Mouse (Mus musculus): ENCODE measurements around the gene Gm20683. TPM values are rescaled to one million over a fixed set of nuclear protein-coding genes. Genes with fewer than 3 reads are reported as not detected.

The Gm20683 gene
- polyA plus RNA-seq, 1 experiment from 2014 or later, result 14.2 TPM

- no peak for ATAC-seq
- peaks cover 52% of the 10 kb centered on the region for H3K4me1 ChIP-seq (replicated peaks; ENCODE audit: control insufficient read depth, insufficient read depth, low read length)
- H3K9me3 ChIP-seq (ENCODE audit: control insufficient read depth, low read length), result no peaks in the 10 kb centered on the region
- H3K4me3 ChIP-seq (replicated peaks; ENCODE audit: low read length), result no peak overlapping the region
- 89% methylated on average over 4 of the region's 4 CpGs for WGBS
- H3K27ac ChIP-seq (ENCODE audit: low read length), result no peak overlapping the region
- H3K9ac ChIP-seq (replicated peaks; ENCODE audit: low read depth, low read length), result no peak overlapping the region
- H3K36me3 ChIP-seq (ENCODE audit: control insufficient read depth, insufficient read depth), result peaks cover 26% of the 10 kb centered on the region
- no peaks in the 10 kb centered on the region for H3K27me3 ChIP-seq (replicated peaks; ENCODE audit: control insufficient read depth, insufficient read depth, low read length)
- H3K4me2 ChIP-seq (ENCODE audit: low read length), result no peak overlapping the region
Observed at GRCm38 (mm10) chr17:25838904-25839303, 2.7 kb downstream of the Gm20683 start.

- Histone ChIP-seq H3K36me3 (ENCODE audit: control insufficient read depth, insufficient read depth) (peaks cover 26% of the 10 kb centered on the region), H3K4me2 (ENCODE audit: low read length) (peak overlapping the region; percentile 54), H3K4me1 (replicated peaks; ENCODE audit: control insufficient read depth, insufficient read depth, low read length) (peaks cover 47% of the 10 kb centered on the region), H3K4me3 (replicated peaks; ENCODE audit: low read length) (no peak overlapping the region), H3K27me3 (replicated peaks; ENCODE audit: control insufficient read depth, insufficient read depth, low read length) (no peaks in the 10 kb centered on the region), H3K27ac (ENCODE audit: low read length) (peak overlapping the region; percentile 67), H3K9ac (replicated peaks; ENCODE audit: low read depth, low read length) (0 out of 2 replicates have a peak overlapping the region, but pooled peaks have one; percentile 30), H3K9me3 (ENCODE audit: control insufficient read depth, low read length) (no peaks in the 10 kb centered on the region)
- 15% methylated on average over 3 of the region's 3 CpGs for WGBS
- ATAC-seq, result no peak
Observed at GRCm38 (mm10) chr17:25837533-25837932, 4.0 kb downstream of the Gm20683 start.

- peaks cover 26% of the 10 kb centered on the region for H3K36me3 ChIP-seq (ENCODE audit: control insufficient read depth, insufficient read depth)
- H3K4me3 ChIP-seq (replicated peaks; ENCODE audit: low read length), result peak within 1 kb of the TSS; percentile 54
- no peaks in the 10 kb centered on the region for H3K27me3 ChIP-seq (replicated peaks; ENCODE audit: control insufficient read depth, insufficient read depth, low read length)
- H3K9ac ChIP-seq (replicated peaks; ENCODE audit: low read depth, low read length), result peak within 1 kb of the TSS; percentile 80
- H3K9me3 ChIP-seq (ENCODE audit: control insufficient read depth, low read length), result no peaks in the 10 kb centered on the region
- H3K4me1 ChIP-seq (replicated peaks; ENCODE audit: control insufficient read depth, insufficient read depth, low read length), result peaks cover 49% of the 10 kb centered on the region
- peak within 1 kb of the TSS; percentile 67 for H3K27ac ChIP-seq (ENCODE audit: low read length)
- peak within 1 kb of the TSS; percentile 54 for H3K4me2 ChIP-seq (ENCODE audit: low read length)
- WGBS, result 0% methylated on average over 28 of the region's 29 CpGs
- ATAC-seq, result peak; percentile 43
Observed at GRCm38 (mm10) chr17:25837076-25837410, 4.5 kb downstream of the Gm20683 start, which contains the start of gene Rhbdl1. Rhbdl1 (minus strand) TSS chr17:25837295.

GRCm38 (mm10) chr17:25836397-25837075 is 5.0 kb downstream of the Gm20683 start:
- Histone ChIP-seq H3K4me1 (replicated peaks; ENCODE audit: control insufficient read depth, insufficient read depth, low read length) (peaks cover 54% of the 10 kb centered on the region), H3K9ac (replicated peaks; ENCODE audit: low read depth, low read length) (peak overlapping the region; percentile 80), H3K9me3 (ENCODE audit: control insufficient read depth, low read length) (no peaks in the 10 kb centered on the region), H3K27ac (ENCODE audit: low read length) (peak overlapping the region; percentile 67), H3K4me2 (ENCODE audit: low read length) (peak overlapping the region; percentile 54), H3K27me3 (replicated peaks; ENCODE audit: control insufficient read depth, insufficient read depth, low read length) (no peaks in the 10 kb centered on the region), H3K36me3 (ENCODE audit: control insufficient read depth, insufficient read depth) (peaks cover 22% of the 10 kb centered on the region), H3K4me3 (replicated peaks; ENCODE audit: low read length) (peak overlapping the region; percentile 54)
- no peak for ATAC-seq
- WGBS, result 21% methylated on average over 23 of the region's 23 CpGs

GRCm38 (mm10) chr17:25835816-25836215 is 5.7 kb downstream of the Gm20683 start:
- H3K4me1 ChIP-seq (replicated peaks; ENCODE audit: control insufficient read depth, insufficient read depth, low read length), result peaks cover 61% of the 10 kb centered on the region
- no peak overlapping the region for H3K9ac ChIP-seq (replicated peaks; ENCODE audit: low read depth, low read length)
- no peak overlapping the region for H3K4me2 ChIP-seq (ENCODE audit: low read length)
- H3K4me3 ChIP-seq (replicated peaks; ENCODE audit: low read length), result no peak overlapping the region
- no peak overlapping the region for H3K27ac ChIP-seq (ENCODE audit: low read length)
- 91% methylated on average over 16 of the region's 16 CpGs for WGBS
- H3K9me3 ChIP-seq (ENCODE audit: control insufficient read depth, low read length), result no peaks in the 10 kb centered on the region
- no peaks in the 10 kb centered on the region for H3K27me3 ChIP-seq (replicated peaks; ENCODE audit: control insufficient read depth, insufficient read depth, low read length)
- H3K36me3 ChIP-seq (ENCODE audit: control insufficient read depth, insufficient read depth), result peaks cover 23% of the 10 kb centered on the region
- no peak for ATAC-seq

GRCm38 (mm10) chr17:25835301-25835700 is 6.3 kb downstream of the Gm20683 start:
- no peak overlapping the region for H3K27ac ChIP-seq (ENCODE audit: low read length)
- H3K9me3 ChIP-seq (ENCODE audit: control insufficient read depth, low read length), result no peaks in the 10 kb centered on the region
- no peak overlapping the region for H3K9ac ChIP-seq (replicated peaks; ENCODE audit: low read depth, low read length)
- no peak overlapping the region for H3K4me2 ChIP-seq (ENCODE audit: low read length)
- peaks cover 22% of the 10 kb centered on the region for H3K36me3 ChIP-seq (ENCODE audit: control insufficient read depth, insufficient read depth)
- H3K4me1 ChIP-seq (replicated peaks; ENCODE audit: control insufficient read depth, insufficient read depth, low read length), result peaks cover 65% of the 10 kb centered on the region
- H3K27me3 ChIP-seq (replicated peaks; ENCODE audit: control insufficient read depth, insufficient read depth, low read length), result no peaks in the 10 kb centered on the region
- 95% methylated on average over 7 of the region's 7 CpGs for WGBS
- H3K4me3 ChIP-seq (replicated peaks; ENCODE audit: low read length), result no peak overlapping the region
- ATAC-seq, result no peak

GRCm38 (mm10) chr17:25834595-25835222 is 6.9 kb downstream of the Gm20683 start:
- peak overlapping the region; percentile 84; the same call in 1 of the 2 replicates for H3K9ac ChIP-seq (replicated peaks; ENCODE audit: low read depth, low read length)
- H3K36me3 ChIP-seq (ENCODE audit: control insufficient read depth, insufficient read depth), result peaks cover 23% of the 10 kb centered on the region
- peaks cover 71% of the 10 kb centered on the region for H3K4me1 ChIP-seq (replicated peaks; ENCODE audit: control insufficient read depth, insufficient read depth, low read length)
- no peaks in the 10 kb centered on the region for H3K27me3 ChIP-seq (replicated peaks; ENCODE audit: control insufficient read depth, insufficient read depth, low read length)
- no peak for ATAC-seq
- H3K9me3 ChIP-seq (ENCODE audit: control insufficient read depth, low read length), result no peaks in the 10 kb centered on the region
- peak overlapping the region; percentile 88 for H3K4me2 ChIP-seq (ENCODE audit: low read length)
- no peak overlapping the region for H3K27ac ChIP-seq (ENCODE audit: low read length)
- no peak overlapping the region; the same call in 1 of the 2 replicates for H3K4me3 ChIP-seq (replicated peaks; ENCODE audit: low read length)
- 87% methylated on average over 12 of the region's 12 CpGs for WGBS

- Histone ChIP-seq H3K4me2 (ENCODE audit: low read length) (peak overlapping the region; percentile 88), H3K9me3 (ENCODE audit: control insufficient read depth, low read length) (no peaks in the 10 kb centered on the region), H3K36me3 (ENCODE audit: control insufficient read depth, insufficient read depth) (peaks cover 17% of the 10 kb centered on the region), H3K4me3 (replicated peaks; ENCODE audit: low read length) (peak overlapping the region; percentile 94), H3K27ac (ENCODE audit: low read length) (peak overlapping the region; percentile 94), H3K9ac (replicated peaks; ENCODE audit: low read depth, low read length) (peak overlapping the region; percentile 84), H3K27me3 (replicated peaks; ENCODE audit: control insufficient read depth, insufficient read depth, low read length) (no peaks in the 10 kb centered on the region), H3K4me1 (replicated peaks; ENCODE audit: control insufficient read depth, insufficient read depth, low read length) (peaks cover 75% of the 10 kb centered on the region)
- ATAC-seq, result no peak
- WGBS, result 50% methylated on average over 6 of the region's 6 CpGs
Observed at GRCm38 (mm10) chr17:25833961-25834594, 7.5 kb downstream of the Gm20683 start.

- Histone ChIP-seq H3K36me3 (ENCODE audit: control insufficient read depth, insufficient read depth) (peaks cover 14% of the 10 kb centered on the region), H3K27ac (ENCODE audit: low read length) (peak within 1 kb of the TSS; percentile 94), H3K4me1 (replicated peaks; ENCODE audit: control insufficient read depth, insufficient read depth, low read length) (peaks cover 77% of the 10 kb centered on the region), H3K9ac (replicated peaks; ENCODE audit: low read depth, low read length) (peak within 1 kb of the TSS; percentile 86), H3K4me2 (ENCODE audit: low read length) (peak within 1 kb of the TSS; percentile 88), H3K9me3 (ENCODE audit: control insufficient read depth, low read length) (no peaks in the 10 kb centered on the region), H3K4me3 (replicated peaks; ENCODE audit: low read length) (peak within 1 kb of the TSS; percentile 94), H3K27me3 (replicated peaks; ENCODE audit: control insufficient read depth, insufficient read depth, low read length) (no peaks in the 10 kb centered on the region)
- peak; percentile 31; the same call in 1 of the 2 replicates for ATAC-seq
- under 1% methylated on average over 24 of the region's 24 CpGs for WGBS
Observed at GRCm38 (mm10) chr17:25833291-25833663, 8.3 kb downstream of the Gm20683 start, which contains the start of gene Stub1. Stub1 (minus strand) TSS chr17:25833404.

Data from forebrain, embryonic 16.5 days (tissue).